Mouse (Mus musculus) liver, embryonic 14.5 days (tissue): ENCODE data around the gene 2900026A02Rik.

Experiments used
- CTCF ChIP-seq: IDR thresholded peaks from 2 replicates; pipeline ENCODE4 v1.5.1; 2016; ENCODE audit warnings: antibody characterized with exemption, low read depth, control low read depth
- EP300 ChIP-seq: IDR thresholded peaks from 2 replicates; pipeline ENCODE4 v1.6.1; 2016; ENCODE audit warnings: antibody characterized with exemption, low read depth

- no peak for TF ChIP-seq CTCF
- no peak for TF ChIP-seq EP300
These were observed 136.7 kb downstream of the 2900026A02Rik start for GRCm38 (mm10) chr5:113084309-113084708.
